Mouse (Mus musculus) urinary bladder, postnatal 25 days (tissue): ENCODE data around the gene Ano6.
"Not testable (repeated sequence)": the region's sequence is repeated elsewhere in the genome, so short reads cannot be mapped to it uniquely, and the experiment has no call there.

Source experiments
- DNase-seq: peaks from one replicate; pipeline ENCODE4 v3.0.0; 2022; ENCODE audit warnings: low spot score

The Ano6 gene

GRCm38 (mm10) chr15:95828018-95828646, 37.5 kb downstream of the Ano6 start:
- not testable (repeated sequence) for DNase-seq

GRCm38 (mm10) chr15:95828647-95829254, 38.1 kb downstream of the Ano6 start:
- no peak for DNase-seq

- DNase-seq: no peak
Measured at GRCm38 (mm10) chr15:95829553-95830205, 39.0 kb downstream of the Ano6 start.

GRCm38 (mm10) chr15:95830206-95830560, 39.5 kb downstream of the Ano6 start:
- DNase-seq: no peak

- no peak for DNase-seq
Measured at GRCm38 (mm10) chr15:95833292-95833691, 42.6 kb downstream of the Ano6 start.

GRCm38 (mm10) chr15:95836077-95836476, 45.4 kb downstream of the Ano6 start:
- no peak for DNase-seq

- DNase-seq: no peak
Measured at GRCm38 (mm10) chr15:95836646-95837434, 46.2 kb downstream of the Ano6 start.

GRCm38 (mm10) chr15:95837570-95837969, 46.9 kb downstream of the Ano6 start:
- DNase-seq: no peak

- DNase-seq: no peak
Measured at GRCm38 (mm10) chr15:95838171-95839020, 47.8 kb downstream of the Ano6 start.

- DNase-seq: no peak
Measured at GRCm38 (mm10) chr15:95839789-95840188, 49.1 kb downstream of the Ano6 start.

- no peak for DNase-seq
Measured at GRCm38 (mm10) chr15:95843183-95843949, 52.7 kb downstream of the Ano6 start.

GRCm38 (mm10) chr15:95844412-95844811, 53.8 kb downstream of the Ano6 start:
- no peak for DNase-seq

GRCm38 (mm10) chr15:95846102-95846501, 55.5 kb downstream of the Ano6 start:
- DNase-seq: no peak

GRCm38 (mm10) chr15:95848493-95849064, 57.9 kb downstream of the Ano6 start:
- DNase-seq: no peak

GRCm38 (mm10) chr15:95849513-95850411, 59.1 kb downstream of the Ano6 start:
- no peak for DNase-seq

- DNase-seq: no peak
Measured at GRCm38 (mm10) chr15:95850546-95850945, 59.9 kb downstream of the Ano6 start.

- DNase-seq: no peak
Measured at GRCm38 (mm10) chr15:95855051-95855844, 64.6 kb downstream of the Ano6 start.

- DNase-seq: no peak
Measured at GRCm38 (mm10) chr15:95855953-95856352, 65.3 kb downstream of the Ano6 start.
